Mouse (Mus musculus) spleen, postnatal 10 days (tissue): Measurements from ENCODE around the gene Mesd.
"Not testable (repeated sequence)": the region's sequence is repeated elsewhere in the genome, so short reads cannot be mapped to it uniquely, and the experiment has no call there.

ENCODE experiments used
- DNase-seq, 2 experiments: peaks; one replicate each; pipeline ENCODE4 v3.0.0; 2021 to 2022; ENCODE audit warnings: low spot score in 2 of 2

The Mesd gene

DNA sequence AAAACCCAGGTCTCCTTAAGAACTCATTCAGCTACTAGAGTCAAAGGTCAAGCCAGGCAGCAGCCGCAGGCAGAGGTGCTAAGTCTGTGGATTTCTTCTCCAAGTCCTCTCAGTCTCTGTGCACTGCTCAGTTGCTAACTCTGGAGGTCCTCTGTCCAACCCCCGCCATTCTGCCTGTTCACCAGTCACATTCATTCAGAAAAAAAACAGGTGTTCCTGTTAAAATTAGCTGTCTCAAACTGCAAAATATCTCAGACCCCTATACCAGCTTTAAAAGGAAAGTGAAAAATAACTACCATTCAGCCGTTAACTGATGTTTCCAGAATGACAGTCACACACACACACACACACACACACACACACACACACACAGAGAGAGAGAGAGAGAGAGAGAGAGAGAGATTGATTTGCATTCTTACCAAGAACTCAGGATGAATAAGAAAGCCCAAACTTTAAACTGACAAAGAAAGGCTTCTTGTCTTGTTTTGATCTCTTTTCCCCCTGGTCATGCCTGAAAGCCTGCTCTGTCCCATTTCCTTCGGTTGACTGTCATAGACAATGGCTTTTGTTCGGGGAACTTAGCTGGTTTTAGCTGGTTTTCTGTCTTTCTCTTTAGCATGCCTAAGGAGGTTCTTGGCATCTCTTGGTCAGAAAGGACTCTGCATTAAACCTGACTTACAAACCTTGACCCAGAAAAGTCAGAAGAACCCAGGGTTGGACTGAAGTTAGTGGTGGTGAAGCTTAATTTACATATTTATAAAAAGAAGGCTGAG is 5.4 kb upstream of the Mesd start:
- DNase-seq, result no peak

DNA sequence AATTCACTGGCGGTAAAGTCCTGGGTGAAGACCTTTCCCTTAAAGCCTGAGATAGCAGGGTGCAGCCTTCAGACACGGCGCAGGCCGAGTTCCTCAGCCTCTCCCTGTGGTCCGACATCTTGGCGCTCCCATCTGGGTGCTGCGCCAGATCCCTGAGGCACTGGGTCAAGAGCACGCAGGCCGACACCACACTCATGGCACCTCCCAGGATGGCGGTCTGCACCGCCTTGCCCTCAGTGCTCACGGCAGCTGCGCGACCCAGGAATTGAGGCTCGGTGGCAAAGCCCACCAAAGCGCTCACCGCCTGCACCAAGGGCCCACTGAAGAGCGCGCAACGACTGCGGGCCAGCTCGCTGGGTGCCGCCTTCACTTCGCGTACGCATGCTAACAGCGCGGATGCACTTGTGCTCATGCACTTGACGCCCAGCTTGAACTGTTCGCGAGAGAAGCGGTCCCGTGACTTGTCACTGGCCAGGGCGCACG is 2.1 kb upstream of the Mesd start:
- no peak for DNase-seq

DNA sequence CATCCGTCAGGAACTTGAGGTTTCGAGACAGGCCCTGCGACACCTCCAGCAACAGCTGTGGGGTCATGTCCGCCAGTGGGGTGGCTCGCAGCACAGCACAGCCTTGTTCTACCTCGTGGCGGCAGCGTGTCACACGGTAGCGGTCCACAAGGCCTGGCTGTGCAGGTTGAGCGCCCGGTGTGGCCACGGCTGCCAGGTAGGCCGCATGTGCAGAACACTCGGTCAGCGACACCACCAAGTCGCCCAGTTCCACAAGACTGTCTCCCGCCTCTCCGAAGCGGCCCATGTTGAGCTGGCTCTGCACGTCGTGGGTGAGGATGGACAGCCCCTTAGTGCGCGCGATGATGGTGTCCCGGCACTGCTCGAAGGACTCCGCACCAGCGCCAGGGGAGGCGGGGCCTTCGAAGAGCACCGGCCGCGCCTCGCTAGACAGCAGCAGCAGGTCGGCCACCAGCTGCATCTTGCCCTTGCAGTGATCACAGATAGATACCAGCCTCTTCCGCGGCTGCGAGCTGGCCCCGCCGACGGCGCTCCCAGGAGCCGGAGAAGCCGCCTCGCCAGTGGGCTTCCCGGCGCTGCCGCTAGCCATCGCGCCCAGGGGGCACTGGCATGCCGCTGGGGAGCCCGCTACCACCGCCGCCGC is 1.5 kb upstream of the Mesd start:
- DNase-seq, result peak in 1 of 2 experiments; percentile 82

DNA sequence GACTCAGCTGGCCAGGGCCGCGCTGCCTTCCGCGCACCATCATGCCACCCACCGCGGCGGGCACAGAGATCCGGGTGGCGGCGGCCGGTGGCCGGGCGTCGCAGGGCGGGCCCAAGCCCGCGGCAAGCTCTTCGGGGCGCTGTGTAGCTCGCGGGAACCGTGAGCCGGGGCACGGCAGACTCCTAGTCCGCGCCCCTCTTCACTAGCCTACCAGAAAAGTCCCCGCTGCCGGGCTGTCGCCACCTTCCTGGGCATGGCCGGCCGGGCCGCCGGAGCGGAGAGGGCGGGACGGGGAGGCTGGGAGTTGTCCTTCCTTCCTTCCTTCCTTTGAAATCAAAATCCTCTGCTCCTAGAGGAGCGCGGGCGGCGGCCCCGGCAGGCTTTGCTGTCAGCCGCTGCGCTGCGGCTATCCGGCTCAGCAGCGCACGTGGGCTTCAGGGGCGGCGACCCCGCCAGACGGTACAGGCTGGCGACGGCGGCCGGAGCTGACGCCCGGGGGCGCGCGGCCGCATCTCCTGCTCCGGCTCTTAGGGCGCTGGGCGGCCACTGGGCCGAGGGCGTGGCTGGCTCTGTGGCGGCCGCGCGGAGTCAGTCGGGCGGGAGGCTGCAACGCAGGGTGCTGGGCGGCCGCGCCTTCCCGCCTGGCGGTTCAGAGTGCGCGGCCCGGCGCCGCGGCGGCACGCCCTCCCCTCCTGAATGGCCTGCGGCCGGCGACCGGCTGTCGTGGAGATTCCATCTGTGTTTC is 818 bp upstream of the Mesd start:
- DNase-seq, result peak; percentile 76 to 86

GRCm38 (mm10) chr7:83884921-83885532 is 761 bp downstream of the Mesd start:
- peak; percentile 67 to 73 for DNase-seq

- peak in 1 of 2 experiments; percentile 45 for DNase-seq
Measured at GRCm38 (mm10) chr7:83885835-83886234, 1.6 kb downstream of the Mesd start.

DNA sequence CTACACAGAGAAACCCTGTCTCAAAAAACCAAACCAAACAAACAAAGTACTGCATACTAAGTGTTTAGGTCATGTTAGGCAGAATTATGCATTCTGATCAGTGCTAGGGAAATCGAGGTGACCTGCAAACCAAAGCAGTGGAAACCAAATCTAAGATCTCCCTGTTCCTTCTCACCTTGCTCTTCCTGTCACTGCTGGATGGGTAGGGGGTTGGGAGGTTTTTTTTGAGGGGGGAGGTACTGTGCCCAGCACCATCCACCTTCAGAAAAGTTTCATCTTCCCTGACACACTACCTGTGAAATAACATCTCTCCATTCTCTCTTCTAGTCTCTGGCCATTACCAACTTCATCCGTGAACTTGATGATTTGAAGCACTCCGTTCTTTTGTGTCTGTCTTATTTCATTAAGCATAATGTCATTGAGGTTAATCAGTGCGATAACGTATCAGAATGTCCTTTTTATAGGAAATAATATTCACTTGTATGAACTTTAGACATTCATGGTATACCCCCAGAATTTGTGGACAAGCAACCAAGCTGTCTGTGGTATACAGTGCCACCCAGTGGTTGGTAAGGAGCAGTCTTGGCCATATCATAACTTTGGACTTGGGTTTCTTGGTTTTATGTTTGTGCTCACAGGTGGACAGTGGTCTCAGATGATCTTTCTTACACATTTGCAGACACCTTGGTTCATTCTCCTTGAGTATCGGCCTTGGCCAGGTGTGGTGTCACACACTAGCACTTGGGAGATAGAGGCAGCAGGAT is 2.3 kb downstream of the Mesd start:
- peak in 1 of 2 experiments; percentile 57 for DNase-seq

DNA sequence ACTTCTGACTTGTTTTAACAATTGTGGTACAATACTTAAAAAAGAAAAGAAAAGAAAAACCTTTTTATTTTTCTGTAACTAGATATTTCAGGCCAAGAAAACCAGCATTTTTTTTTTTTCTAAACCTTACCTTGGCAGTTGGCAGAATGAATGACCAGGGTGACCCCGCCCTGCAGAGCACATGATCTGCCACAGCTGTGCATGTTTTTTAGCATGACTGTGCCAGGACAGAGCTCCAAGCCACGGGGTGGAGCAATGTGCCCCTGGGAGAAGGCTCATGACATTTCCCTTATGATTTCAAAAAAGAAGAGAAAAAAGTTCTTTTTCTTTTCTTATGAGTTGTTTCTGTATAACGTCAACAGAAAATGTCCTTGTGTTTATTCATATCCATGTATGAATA is 5.1 kb downstream of the Mesd start:
- DNase-seq, result peak in 1 of 2 experiments; percentile 62

- not testable (repeated sequence) for DNase-seq
Measured at GRCm38 (mm10) chr7:83889946-83890345, 5.7 kb downstream of the Mesd start.

DNA sequence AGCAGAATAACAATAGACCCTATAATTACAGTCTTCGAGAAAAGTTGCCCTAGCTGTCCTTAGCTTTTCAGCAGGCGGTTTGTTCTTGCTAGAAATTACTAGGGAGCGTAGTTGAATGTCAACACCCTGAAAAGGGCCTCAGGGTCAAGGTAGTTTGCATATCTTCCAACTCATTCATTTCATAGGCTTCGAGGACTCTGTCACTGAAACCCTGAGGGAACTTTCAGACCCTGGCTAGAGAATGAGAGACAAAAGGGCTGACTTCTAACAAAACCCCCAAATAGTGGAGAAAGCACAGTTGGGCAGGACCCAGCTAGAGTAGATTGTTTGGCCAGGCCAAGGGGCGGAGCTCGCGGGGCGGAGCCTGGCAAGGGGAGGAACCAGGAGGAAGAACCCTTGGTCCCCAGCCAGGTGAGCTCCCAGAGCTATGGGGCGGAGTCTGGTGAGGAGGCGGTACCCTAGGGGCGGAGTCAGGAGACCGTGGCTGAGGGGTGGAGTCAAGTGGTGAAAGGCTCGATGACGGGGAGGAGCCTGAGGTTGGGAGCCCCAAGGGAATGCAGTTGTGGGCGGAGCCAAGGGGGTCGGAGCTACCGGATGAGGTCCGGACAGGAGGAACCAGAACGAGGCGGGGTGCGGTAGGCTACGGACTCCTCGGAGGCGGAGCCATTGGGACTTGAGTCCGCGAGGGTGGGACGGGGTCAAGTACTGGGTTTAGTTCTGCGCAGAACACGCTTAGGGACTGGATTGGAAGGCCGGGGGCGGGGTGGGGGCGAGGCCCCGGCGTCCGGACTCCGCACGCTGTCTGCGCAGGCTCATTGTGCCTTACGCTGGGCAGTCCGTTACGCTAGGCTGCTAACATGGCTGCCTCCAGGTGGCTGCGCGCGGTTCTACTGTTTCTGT is 7.4 kb downstream of the Mesd start:
- DNase-seq, result peak; percentile 100

- DNase-seq, result no peak
Measured at GRCm38 (mm10) chr7:83892333-83892669, 8.0 kb downstream of the Mesd start.

DNA sequence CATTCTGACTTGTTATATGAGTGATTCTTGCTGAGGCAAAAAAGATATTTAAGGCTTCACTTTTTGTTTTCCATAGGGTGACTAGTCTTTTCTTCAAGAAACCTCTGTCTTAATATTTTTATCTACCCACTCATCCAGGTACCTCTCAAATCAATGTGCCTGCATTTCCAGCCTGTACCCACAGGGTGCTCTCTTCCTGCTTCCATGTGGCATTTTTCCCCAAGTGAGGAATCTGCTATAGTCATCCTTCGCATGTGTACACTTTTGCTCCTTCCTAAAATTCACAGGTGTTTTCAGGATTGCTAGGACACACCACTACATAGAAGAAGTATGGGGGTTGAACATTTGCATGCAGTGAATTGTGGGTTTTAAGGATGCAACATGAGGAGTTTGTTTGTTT is 10.1 kb downstream of the Mesd start:
- no peak for DNase-seq

GRCm38 (mm10) chr7:83896077-83896740 is 11.9 kb downstream of the Mesd start:
- no peak for DNase-seq

DNA sequence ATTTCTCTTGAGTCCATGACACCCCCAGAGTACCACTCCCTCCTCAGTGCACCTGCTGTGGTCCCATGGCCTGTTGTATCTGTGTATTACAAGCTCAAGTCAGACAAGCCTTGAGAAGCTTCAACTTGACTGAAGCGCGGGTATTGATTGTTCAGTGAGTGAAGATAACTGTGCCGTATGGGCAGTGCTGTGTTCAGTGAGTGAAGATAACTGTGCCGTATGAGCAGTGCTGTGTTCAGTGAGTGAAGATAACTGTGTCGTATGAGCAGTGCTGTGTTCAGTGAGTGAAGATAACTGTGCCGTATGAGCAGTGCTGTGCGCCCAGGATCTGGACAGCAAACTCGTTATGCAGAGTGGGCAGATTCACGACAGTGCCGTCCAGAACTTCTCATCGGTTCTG is 14.0 kb downstream of the Mesd start:
- DNase-seq, result no peak

- DNase-seq, result no peak
Measured at GRCm38 (mm10) chr7:83900519-83900918, 16.3 kb downstream of the Mesd start.

- DNase-seq, result no peak
Measured at GRCm38 (mm10) chr7:83901425-83901824, 17.2 kb downstream of the Mesd start.

DNA sequence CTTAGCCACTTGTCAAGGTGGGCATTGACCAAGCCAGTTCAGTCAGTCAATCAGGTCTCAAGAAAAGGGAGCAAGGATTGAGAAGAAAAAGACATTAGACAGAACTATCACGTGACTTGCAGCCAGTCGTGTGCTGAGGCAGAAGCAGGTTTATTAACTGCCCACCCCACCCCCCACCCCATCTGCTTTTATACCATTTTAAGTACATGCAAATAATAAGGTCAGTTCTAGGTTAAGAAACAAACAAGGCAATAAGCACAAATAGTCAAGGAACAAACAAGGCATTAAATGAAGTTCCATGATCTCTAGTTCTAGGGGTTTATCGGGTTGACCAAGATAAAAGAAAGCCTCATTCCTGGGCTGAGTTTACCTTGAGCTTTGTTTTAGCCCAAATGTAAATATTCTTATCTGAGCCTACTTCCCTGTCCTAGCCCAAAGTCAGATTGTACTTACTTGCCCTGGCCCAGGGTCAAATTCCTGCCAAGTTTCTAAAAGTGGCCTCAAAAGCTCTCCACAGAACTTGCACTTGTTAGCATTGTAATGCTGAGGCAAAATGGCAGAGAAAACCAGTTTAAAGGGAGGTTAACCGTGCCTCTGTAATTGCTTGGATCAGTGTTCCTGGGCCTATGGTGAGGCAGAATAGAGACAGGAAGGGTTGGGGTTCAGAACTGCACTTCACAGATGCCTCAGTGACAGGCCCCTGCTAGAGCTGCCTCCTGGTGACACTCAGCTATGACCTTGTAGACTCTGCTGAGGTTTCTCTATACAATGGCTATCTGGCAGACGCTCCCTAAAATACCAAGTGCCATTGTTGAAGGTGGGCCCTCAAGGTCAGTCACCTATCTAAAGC is 18.3 kb downstream of the Mesd start:
- no peak for DNase-seq

GRCm38 (mm10) chr7:83904831-83905230 is 20.6 kb downstream of the Mesd start:
- DNase-seq, result no peak

GRCm38 (mm10) chr7:83911909-83912308 is 27.6 kb downstream of the Mesd start:
- DNase-seq, result no peak
